Mouse (Mus musculus) spleen, postnatal 4 days (tissue): ENCODE measurements at regions not wholly inside any gene's neighbourhood (a gene's known extent, or its start where the extent isn't known, plus 50 kb on each side); places are given as distances from the start of the nearest gene placed in this dataset.

ENCODE experiments used
- DNase-seq, 2 experiments: peaks; one replicate each; pipeline ENCODE4 v3.0.0; 2022; ENCODE audit warnings: low spot score in 2 of 2

GRCm38 (mm10) chr17:51262946-51263345, 83.8 kb upstream of the Tbc1d5 start:
- DNase-seq, result no peak

GRCm38 (mm10) chr17:51262404-51262803, 83.3 kb upstream of the Tbc1d5 start:
- DNase-seq, result no peak

DNA sequence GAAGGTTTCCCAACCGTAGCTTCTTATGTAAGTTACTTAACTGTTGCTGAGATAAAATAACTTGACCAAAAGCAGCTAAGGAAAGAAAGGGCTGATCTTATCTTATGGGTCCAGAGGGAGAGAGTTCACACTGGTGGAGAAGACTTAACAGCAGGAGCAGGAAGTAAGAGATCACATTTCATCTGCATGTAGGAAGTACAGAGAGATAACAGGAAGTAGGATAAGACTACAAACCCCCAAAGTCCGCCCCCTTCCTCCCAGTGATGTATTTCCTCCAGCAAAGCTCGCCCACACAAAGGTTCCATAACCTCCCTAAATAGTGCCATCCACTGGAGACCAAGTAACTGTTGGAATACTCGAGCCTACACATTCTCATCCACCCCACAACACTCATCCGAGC, 79.2 kb upstream of the Tbc1d5 start:
- no peak for DNase-seq

DNA sequence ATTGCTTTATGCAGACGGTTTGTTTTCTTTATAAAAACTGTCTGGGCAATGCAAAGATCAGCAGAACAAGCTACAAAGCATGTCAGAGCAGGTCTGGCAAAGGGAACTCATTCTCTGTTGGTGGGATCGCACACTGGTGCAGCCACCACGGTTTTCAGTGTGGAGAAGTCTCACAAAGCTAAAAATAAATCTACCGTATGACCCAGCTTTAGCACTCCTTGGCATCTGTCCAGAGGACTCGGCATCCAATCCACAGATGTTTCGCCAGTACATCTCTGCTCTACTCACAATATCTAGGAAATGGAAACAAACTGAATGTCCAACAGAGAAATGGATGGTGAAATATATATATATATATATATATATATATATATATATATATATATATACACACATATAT, 69.4 kb upstream of the Tbc1d5 start:
- no peak for DNase-seq

- DNase-seq, result no peak
Observed at GRCm38 (mm10) chr17:51246038-51246437, 66.9 kb upstream of the Tbc1d5 start.

GRCm38 (mm10) chr17:51240360-51240993, 61.3 kb upstream of the Tbc1d5 start:
- peak in 1 of 2 experiments; percentile 22 for DNase-seq

- no peak for DNase-seq
Observed at GRCm38 (mm10) chr17:51239465-51239864, 60.3 kb upstream of the Tbc1d5 start.
